Mouse (Mus musculus): ENCODE measurements at regions not wholly inside any gene's neighbourhood (a gene's known extent, or its start where the extent isn't known, plus 50 kb on each side); places are given as distances from the start of the nearest gene placed in this dataset.

- TF ChIP-seq CTCF (IDR thresholded peaks at IDR 0.05; ENCODE audit: low read depth), result 0 out of 2 replicates have a peak, but pooled peaks have one; percentile 4
- no peak for TF ChIP-seq EP300 (IDR thresholded peaks at IDR 0.05; ENCODE audit: low read depth)
Observed at GRCm38 (mm10) chr10:74750879-74751278, 216.1 kb upstream of the Gnaz start.
